Mouse (Mus musculus) adrenal gland, postnatal 0 days (tissue): ENCODE results near the gene Marveld2. TPM values are rescaled to one million over a fixed set of nuclear protein-coding genes. Genes with fewer than 3 reads are reported as not detected.

Experiments
- polyA plus RNA-seq: library from polyadenylated mRNA; unstranded; fragments of >200 nt; fragmentation: Nextera tagmentation; extraction: Ambion mirVana; gene quantifications from 2 replicates; pipeline ENCODE4 v1.2.1, GENCODE M21; 2015

Gene Marveld2
- 0.93 and 1.6 TPM in 2 replicates for polyA plus RNA-seq

GRCm38 (mm10) chr13:100616181-100617087 lies at the start of gene Marveld2:
Gene Marveld2, minus strand, starts transcription at chr13:100616971.

GRCm38 (mm10) chr13:100651439-100652186 lies 34.8 kb upstream of the Marveld2 start, which contains the start of gene Taf9:
Gene Taf9, plus strand, starts transcription at chr13:100651579.

GRCm38 (mm10) chr13:100650550-100651438 lies 34.0 kb upstream of the Marveld2 start, which contains the start of the genes Ak6 and Rad17:
Gene Ak6, plus strand, starts transcription at chr13:100650979.
Gene Rad17, minus strand, starts transcription at chr13:100651051.

GRCm38 (mm10) chr13:100552369-100553041 lies 64.3 kb downstream of the Marveld2 start, which contains the start of gene Ocln:
Gene Ocln, minus strand, starts transcription at chr13:100552718.

Other genes starting within 250 kb of the Marveld2 start
- 0.17 TPM in 1 of 2 replicates, not detected in the other for gene Naip1, start 164.1 kb downstream of the Marveld2 start, polyA plus RNA-seq
- 48.8 and 53.6 TPM in 2 replicates for gene Gtf2h2, start 124.4 kb downstream of the Marveld2 start, polyA plus RNA-seq
- 6.0 and 9.7 TPM in 2 replicates for gene Ocln, start 64.3 kb downstream of the Marveld2 start, polyA plus RNA-seq
- gene Ak6, start 34.0 kb upstream of the Marveld2 start, polyA plus RNA-seq = 218 and 264 TPM in 2 replicates
- 15.3 and 23.1 TPM in 2 replicates for gene Rad17, start 34.1 kb upstream of the Marveld2 start, polyA plus RNA-seq
- gene Taf9, start 34.6 kb upstream of the Marveld2 start, polyA plus RNA-seq = 11.8 and 19.2 TPM in 2 replicates
- gene Ccdc125, start 52.7 kb upstream of the Marveld2 start, polyA plus RNA-seq = 1.8 and 2.9 TPM in 2 replicates
- 81.6 and 88.1 TPM in 2 replicates for gene Cdk7, start 114.0 kb upstream of the Marveld2 start, polyA plus RNA-seq
- gene Mrps36, start 127.7 kb upstream of the Marveld2 start, polyA plus RNA-seq = 175 and 220 TPM in 2 replicates
- 16.3 and 16.8 TPM in 2 replicates for gene Cenph, start 158.9 kb upstream of the Marveld2 start, polyA plus RNA-seq
- 36.3 and 46.4 TPM in 2 replicates for gene Ccnb1, start 169.6 kb upstream of the Marveld2 start, polyA plus RNA-seq
- 37.4 and 44.1 TPM in 2 replicates for gene Slc30a5, start 216.5 kb upstream of the Marveld2 start, polyA plus RNA-seq